Mouse (Mus musculus) MN1 (cell line): ENCODE data around the gene Smim13.

Experiments
- DNase-seq: peaks from one replicate; pipeline ENCODE4 v3.0.0-alpha.2; 2016; ENCODE audit warnings: low spot score

The Smim13 gene

GRCm38 (mm10) chr13:41291466-41291974, 41.9 kb downstream of the Smim13 start:
- no peak for DNase-seq

GRCm38 (mm10) chr13:41293595-41293994, 44.0 kb downstream of the Smim13 start:
- no peak for DNase-seq

GRCm38 (mm10) chr13:41295886-41296285, 46.2 kb downstream of the Smim13 start:
- no peak for DNase-seq

GRCm38 (mm10) chr13:41296396-41296795, 46.8 kb downstream of the Smim13 start:
- no peak for DNase-seq

- no peak for DNase-seq
Measured at GRCm38 (mm10) chr13:41298533-41298932, 48.9 kb downstream of the Smim13 start.

GRCm38 (mm10) chr13:41298996-41299395, 49.4 kb downstream of the Smim13 start:
- DNase-seq: no peak

- DNase-seq: no peak
Measured at GRCm38 (mm10) chr13:41300037-41300436, 50.4 kb downstream of the Smim13 start.

GRCm38 (mm10) chr13:41302716-41303115, 53.1 kb downstream of the Smim13 start:
- no peak for DNase-seq

GRCm38 (mm10) chr13:41320749-41321148, 71.1 kb downstream of the Smim13 start:
- DNase-seq: no peak

- DNase-seq: no peak
Measured at GRCm38 (mm10) chr13:41321433-41321832, 71.8 kb downstream of the Smim13 start.

- DNase-seq: no peak
Measured at GRCm38 (mm10) chr13:41324631-41325030, 75.0 kb downstream of the Smim13 start.

GRCm38 (mm10) chr13:41325346-41325745, 75.7 kb downstream of the Smim13 start:
- no peak for DNase-seq

- DNase-seq: no peak
Measured at GRCm38 (mm10) chr13:41326134-41326533, 76.5 kb downstream of the Smim13 start.
